Mouse (Mus musculus) heart, postnatal 10 days (tissue): ENCODE measurements at regions not wholly inside any gene's neighbourhood (a gene's known extent, or its start where the extent isn't known, plus 50 kb on each side); places are given as distances from the start of the nearest gene placed in this dataset.
A peak's percentile ranks its signal among the peaks of the same experiment; 100 is the strongest.

Experiments used
- DNase-seq, 2 experiments: peaks; one replicate each; pipeline ENCODE4 v3.0.0; 2021
- intact Hi-C: fragments of 180-260 bp; cut with DNase I; formaldehyde crosslinking; loops from one replicate; pipeline ENCODE4 v1.15.1; 2025

DNA sequence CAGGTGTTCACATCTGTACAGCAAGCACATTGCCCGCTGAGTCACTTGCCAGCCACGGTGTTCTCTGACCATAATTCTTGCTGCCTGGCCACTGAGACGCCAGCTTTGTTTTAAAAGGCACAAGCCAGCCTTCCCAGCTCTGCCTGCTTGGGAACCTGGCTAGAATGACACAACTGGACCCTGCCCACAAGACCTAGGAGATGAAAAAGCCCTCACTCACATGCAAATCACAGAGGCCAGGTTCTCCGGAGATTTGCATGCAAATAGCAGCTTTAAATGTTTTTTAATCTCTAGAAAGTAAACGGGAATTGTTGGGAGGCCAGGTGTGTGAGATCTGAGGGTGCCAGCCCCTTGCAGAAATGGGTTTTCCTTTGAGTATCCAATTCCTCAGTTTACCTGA is 71.9 kb downstream of the 1810010D01Rik start:
- intact Hi-C loops, result loop anchor here (5.0 kb wide), 1 partner anchor 106 kb away; no protein-coding TSS in a partner anchor
- no peak for DNase-seq

DNA sequence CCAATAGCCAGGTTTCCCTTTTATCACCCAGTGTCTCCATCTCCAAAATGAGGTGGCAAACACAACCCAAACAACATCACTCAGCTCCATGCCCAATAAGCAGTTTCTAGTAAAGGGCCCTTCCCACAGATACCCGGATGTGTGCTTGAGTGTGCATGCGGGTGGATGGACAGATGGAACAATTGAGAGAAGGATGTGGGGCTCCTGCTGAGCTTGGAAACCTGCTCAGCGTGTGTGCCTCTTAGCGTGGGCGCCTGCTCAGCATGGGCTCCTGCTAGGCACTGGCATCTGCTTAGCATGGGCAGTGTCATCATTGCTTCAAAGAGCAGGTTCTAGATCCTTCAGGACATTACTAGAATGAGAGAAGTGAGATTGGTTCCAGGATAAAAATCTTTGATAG is 75.4 kb downstream of the 1810010D01Rik start:
- intact Hi-C loops, result no loop called here
- no peak for DNase-seq

DNA sequence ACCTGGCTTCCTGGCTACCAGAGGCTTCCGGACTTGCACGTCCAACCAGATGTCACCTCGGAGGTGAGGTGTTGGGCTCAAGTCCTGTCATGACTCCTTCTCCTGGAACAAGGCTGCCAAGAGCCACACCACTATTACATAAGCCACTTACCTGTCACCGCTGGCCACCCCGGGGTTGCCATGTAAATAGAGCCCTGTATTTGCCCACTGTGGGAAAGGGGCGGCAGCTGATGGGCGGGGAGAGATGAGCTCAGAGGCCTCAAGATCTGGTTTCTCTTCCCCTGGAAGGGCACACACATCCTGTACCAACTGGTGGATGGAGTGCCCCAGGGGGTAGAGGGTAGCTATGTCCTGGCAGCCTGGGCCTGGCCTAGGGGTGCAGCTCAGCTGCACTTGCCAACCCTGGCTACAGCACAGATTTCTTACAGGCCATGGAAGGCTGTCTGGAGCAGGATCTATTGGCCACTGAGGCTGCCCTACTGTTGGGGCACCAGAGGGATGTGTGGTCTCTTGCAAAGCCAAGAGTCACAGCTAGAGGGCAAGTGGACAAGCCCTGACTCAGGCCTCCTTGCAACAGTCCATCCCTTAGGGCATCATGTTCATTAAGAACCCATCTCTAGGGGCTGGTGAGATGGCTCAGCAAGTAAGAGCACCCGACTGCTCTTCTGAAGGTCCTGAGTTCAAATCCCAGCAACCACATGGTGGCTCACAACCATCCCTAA is 76.3 kb downstream of the 1810010D01Rik start:
- DNase-seq, result no peak
- intact Hi-C loops, result no loop called here

DNA sequence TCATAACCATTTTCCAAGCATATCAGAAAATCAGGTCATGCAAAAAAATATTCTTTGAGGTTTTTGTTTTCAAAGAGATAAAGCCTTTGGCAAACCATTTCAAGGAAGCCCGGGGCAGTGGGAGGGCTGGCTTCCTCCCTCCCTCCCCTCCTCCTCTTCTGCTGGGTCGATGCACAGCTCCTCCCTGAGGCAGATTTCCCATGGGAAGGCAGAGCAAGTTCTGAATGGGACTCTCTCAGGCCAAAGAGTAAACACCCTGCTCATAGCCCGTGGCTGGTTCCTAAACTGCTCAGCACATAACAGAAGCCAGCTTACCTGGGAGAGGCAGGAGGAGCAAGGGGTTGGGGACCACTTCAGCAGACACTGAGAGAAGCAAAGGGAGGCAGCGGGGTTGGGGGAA is 77.9 kb downstream of the 1810010D01Rik start:
- DNase-seq, result peak in 1 of 2 experiments; percentile 20

DNA sequence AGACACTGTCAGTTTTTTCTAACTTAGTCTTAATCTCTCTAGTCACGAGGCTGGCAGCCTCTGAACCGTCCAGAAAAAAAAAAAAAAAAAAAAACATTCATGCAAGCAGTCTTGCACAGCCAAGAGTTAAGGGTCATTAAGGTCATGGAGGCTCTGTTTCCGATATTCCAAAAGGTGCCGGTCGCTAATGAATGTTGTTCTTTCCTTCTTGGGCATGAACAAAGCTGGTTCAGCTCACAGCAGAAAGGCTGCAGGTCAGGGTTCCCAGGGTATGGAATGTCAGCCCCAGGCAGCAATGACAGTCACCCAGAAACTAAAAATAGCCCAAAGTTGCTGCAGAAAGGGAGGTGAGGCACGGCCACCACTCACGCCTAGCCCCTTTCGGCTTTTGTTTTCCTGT is 80.3 kb downstream of the 1810010D01Rik start:
- intact Hi-C loops, result loop anchor here (5.0 kb wide), 1 partner anchor 90 kb away; no protein-coding TSS in a partner anchor
- DNase-seq, result no peak

More for the DNA sequence above, 77.9 kb downstream of the 1810010D01Rik start:
- intact Hi-C loops, result loop anchor here (5.0 kb wide), 1 partner anchor 87 kb away; no protein-coding TSS in a partner anchor

DNA sequence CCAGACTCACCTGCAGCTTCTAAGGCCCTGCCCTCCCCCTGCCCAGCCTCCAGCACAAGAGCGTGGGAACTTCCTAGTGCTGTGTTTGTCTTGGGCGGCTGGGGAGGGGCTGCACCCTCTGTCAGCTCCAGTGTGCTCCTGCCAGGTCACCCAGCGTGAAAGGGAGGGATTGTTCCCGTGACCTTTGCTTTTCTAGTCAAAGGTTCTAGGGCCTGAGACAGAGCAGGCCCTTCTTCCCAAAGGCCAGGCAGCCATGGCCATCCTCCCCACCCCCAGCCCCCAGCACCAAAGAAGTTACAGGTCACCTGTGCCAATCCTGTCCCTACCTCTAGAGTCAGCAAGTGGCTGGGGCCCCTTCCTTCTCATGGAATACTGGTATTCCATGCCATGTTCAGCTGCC is 80.7 kb downstream of the 1810010D01Rik start:
- intact Hi-C loops, result loop anchor here (5.0 kb wide), 1 partner anchor 90 kb away; no protein-coding TSS in a partner anchor
- DNase-seq, result no peak

DNA sequence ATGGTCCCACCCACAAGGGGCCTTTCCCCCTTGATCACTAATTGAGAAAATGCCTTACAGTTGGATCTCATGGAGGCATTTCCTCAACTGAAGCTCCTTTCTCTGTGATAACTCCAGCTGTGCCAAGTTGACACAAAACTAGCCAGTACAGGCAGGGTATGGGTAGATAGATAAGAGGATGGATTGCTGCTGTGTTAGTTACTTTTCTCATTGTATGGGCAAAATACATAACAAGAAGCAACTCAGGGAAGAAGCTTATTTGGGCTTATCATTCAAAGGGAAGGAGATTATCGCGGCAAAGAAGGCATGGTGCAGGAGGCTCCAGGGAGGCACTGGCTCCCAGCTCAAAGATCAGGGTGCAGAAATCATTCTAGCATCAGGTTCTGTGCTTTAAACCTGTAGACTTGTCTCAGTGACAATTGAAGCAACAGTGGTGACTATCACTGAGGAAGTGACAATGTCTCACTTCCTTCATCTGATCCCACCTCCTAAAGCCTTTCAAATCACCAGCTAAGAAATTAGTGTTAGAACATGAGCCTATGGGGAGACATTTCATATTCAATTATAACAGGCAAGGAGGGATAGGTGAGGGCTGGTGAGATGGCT is 83.8 kb downstream of the 1810010D01Rik start:
- DNase-seq, result no peak
- intact Hi-C loops, result no loop called here

DNA sequence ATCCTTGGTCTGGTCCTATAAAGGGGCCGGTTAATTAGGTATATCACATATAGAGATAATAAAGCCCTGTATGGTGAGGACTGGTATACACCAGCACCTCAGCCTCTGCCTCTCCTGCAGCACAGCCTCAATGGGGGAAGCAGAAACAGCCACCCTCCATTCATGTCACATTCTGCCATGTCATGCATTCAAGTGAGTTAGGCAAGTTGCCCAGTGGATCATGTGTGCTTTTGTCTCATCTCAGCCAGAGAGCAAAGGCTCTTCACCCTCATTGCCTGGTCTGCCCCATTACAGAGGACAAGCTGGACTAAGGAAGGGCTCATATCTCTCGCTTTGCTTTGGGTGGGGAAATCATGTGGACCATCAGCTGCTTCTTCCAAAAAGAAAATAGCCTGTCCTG is 85.4 kb downstream of the 1810010D01Rik start:
- DNase-seq, result peak; percentile 69 to 71
- intact Hi-C loops, result no loop called here

DNA sequence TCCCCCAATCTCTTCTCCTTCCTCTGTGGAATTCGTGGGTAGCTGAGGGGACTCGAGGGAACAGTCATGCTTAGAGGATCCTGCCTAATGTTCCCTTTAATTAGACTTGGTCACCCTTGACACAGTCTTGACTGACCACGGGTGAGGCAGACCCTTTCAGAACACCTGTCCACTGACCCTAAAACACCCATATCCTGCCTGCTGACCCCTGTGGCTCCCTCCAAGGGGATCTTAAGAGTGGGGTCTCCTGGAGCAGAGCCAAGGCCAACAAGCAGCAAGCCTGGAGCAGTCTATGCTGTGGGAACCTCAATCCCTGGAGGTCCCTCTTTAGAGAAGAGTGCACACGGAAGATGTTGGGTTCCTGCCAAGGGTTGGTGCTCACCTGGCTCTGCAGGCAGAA is 89.5 kb downstream of the 1810010D01Rik start:
- no peak for DNase-seq
- intact Hi-C loops, result no loop called here

DNA sequence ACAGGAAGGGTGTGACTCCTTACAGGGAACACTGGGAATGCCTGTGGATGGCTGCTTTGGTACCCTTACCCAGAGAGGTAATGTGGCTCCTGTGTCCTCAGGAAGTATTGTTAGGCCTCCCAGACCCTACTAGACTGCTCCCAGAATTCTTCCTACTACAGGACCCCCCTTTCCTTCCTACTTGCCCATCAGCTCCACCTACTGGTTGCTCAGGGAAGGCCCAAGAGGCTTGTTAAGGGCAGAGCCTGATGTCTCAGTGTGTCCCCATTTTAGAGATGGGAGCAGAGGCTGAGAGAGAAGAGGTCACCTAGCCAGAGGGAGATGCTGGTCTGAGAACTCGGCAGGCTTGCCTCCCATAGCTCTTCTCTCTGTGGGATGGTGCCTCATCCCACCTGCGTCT is 93.3 kb downstream of the 1810010D01Rik start:
- DNase-seq, result peak; percentile 49 to 59
- intact Hi-C loops, result loop anchor here (1.0 to 5.0 kb wide), 4 partner anchors 67 to 177 kb away; no protein-coding TSS in a partner anchor

DNA sequence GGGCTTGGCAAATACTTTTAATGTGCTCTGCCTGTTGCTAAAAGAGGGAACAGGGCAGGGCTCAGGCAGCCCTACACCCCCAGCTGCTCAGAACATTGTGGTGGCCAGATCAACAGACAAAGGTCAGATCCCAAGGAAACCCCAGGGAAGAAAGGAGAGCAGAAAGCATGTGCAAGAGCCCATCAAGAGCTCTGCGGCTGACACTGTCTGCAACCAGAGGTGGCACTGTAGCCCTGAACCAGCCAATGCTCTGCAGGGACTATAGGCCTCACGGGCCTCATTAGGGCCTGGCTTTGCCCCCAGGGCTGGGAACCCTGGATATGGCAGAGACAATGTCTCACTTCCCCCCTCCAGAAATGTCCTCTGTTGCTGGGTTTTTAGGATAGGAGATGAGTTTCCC is 93.8 kb downstream of the 1810010D01Rik start:
- no peak for DNase-seq
- intact Hi-C loops, result loop anchor here (1.0 to 5.0 kb wide), 4 partner anchors 67 to 177 kb away; no protein-coding TSS in a partner anchor

DNA sequence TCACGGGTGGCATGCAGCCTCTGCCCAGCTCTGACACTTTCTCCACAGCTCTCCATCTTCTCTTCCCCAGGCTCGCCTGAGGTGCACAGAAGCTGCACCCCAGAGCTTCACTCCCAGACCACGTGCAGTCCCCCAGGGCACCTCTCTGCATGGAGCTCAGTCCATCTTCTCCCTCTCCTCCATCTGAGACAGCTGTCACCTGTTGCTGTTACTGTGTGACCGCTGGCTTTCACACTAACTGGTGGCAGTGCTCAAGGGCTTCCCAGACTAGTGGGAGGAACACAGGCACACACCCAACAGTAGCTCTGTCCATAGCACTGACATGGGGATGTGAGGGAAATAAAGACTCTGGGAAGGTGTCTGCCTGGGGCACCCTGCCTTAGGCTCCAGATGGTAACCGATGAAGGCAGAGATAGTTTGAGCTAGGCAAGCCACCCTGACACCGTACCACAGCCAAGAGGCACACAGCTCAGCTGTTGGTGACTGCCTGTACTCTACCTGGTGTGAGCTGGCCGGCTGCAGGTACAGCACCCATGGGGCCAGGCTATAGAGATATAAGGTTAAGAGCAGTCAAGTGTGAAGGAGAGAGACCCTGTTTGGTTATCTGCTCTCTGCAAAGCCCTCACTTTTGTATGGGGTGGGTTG is 94.9 kb downstream of the 1810010D01Rik start:
- peak in 1 of 2 experiments; percentile 18 for DNase-seq
- intact Hi-C loops, result loop anchor here (1.0 to 5.0 kb wide), 3 partner anchors 66 to 88 kb away; no protein-coding TSS in a partner anchor

DNA sequence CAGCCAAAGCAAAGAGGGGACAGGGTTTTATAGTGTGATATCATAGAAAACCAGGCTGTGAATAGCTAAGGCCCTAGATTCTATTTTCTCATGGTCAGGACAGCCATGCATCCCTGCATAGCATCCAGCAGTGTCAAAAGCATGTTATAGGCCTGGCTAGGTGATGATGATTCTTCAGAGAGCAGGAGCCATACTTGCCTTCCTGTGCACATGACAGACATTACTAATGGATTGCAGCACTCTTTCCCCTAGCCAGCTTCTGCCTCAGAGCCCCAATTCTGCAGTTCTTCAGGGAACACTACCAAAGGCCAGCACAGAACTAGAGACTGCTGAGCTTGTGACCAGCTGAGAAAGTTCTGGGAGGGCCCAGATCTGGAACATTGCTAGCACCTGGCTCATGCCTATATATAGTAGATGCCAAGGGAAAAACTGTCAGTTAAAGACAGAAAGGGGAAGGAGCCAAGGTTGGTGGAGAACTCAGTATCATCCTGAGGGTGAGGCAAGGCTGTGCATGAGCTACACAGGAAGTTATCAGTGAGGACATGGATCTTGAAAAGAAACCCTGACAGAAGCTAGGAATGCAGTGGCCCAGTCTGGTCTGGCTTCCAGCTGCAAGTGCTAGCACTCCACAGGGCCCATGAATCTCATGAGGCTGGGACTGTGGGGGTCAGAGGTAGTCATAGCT is 95.6 kb downstream of the 1810010D01Rik start:
- intact Hi-C loops, result loop anchor here (1.0 to 5.0 kb wide), 3 partner anchors 65 to 87 kb away; no protein-coding TSS in a partner anchor
- DNase-seq, result peak; percentile 31 to 45

DNA sequence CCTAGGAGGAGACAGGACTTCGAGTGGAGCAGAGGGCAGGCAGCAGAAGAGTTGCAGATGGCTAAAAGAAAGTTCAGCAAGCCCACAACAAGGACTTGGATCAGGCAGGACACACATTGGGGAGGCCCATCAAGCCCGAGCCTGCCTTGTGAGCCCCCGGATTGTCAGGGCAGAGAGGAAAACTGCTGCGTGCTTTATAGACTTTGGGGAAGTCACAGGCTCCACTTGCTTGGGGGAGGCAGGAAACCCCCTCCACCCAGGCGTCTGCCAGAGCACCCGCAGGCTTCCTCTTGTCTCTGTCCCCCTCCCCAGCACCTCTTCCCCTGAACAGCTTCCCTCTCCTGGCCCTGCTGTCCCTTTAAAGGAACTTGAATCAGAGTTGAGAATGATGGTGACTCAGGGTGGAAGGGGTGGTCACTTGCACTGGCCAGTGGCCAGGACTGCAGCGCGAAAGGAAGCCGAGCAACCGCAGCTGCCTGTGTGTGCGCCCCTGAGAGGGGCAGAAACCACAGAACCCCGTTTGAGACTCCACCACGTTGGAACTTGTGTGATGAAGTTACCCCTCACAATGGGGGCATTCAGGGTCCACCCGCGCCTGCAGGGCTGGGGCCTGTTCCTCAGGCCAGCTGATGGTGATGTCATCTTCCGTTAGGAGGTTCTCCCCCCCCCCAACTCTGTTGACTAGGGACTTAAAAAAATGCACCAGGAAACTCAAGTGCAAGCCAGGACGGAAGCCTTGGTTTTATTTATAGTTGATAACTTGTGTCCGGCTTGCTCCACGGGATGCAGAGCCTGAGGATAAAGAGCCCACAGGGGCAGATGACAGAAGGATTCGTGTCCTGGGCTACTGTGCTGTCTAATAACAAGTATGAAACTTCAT is 96.4 kb downstream of the 1810010D01Rik start:
- intact Hi-C loops, result loop anchor here (1.0 to 5.0 kb wide), 5 partner anchors 64 to 172 kb away; partner anchors contain the start of gene Ccnd1
- DNase-seq, result peak; percentile 89

DNA sequence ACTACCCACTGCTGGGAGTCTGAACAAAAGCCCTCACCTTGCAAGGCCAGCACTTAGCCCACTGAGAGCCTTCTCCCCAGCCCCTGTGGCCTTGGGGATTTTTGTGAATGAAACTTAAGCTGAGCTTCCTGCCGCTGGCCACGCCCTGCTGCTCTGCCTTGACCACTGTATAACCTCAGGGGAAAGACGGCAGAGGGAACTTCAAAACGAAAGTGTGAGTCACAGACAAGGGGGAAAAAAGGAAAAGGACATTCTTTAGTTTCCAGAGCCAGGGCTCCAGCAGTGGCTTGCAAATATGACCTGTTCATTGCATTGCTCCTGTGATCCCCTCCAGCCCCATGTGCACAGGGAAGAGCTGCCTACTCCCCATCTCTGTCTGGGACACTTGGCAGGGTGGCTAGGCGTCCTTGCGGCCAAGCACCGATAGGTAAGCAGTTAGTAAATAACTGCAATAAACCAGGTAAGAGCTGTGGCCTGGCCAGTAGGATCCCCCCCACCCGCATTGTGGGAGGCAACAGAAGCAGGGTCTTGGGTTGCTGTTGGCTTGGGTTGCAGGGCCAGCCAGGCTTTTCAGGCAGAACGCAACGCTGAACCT is 97.2 kb downstream of the 1810010D01Rik start:
- peak; percentile 72 to 77 for DNase-seq
- intact Hi-C loops, result loop anchor here (1.0 to 5.0 kb wide), 4 partner anchors 63 to 171 kb away; partner anchors contain the start of gene Ccnd1

DNA sequence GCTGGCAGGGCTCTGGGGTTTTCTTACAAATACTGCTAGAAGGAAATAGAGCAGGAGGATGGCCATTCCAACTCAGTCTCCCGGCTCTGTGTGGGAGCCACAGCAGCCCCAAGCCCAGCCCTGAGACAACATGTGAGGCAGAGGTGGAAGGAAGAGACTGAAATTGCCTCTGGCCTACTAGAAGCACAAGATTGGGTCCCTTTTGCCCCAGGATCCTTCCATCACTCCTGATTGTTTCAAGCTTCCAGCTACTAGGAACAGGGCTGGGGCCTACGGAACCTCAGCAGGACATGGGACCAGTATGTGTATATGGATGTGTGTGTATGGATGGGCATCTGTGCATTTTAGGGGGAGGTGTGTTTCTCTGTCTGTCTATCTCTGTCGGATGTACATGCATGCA is 97.9 kb downstream of the 1810010D01Rik start:
- intact Hi-C loops, result loop anchor here (2.0 to 5.0 kb wide), 3 partner anchors 63 to 87 kb away; no protein-coding TSS in a partner anchor

DNA sequence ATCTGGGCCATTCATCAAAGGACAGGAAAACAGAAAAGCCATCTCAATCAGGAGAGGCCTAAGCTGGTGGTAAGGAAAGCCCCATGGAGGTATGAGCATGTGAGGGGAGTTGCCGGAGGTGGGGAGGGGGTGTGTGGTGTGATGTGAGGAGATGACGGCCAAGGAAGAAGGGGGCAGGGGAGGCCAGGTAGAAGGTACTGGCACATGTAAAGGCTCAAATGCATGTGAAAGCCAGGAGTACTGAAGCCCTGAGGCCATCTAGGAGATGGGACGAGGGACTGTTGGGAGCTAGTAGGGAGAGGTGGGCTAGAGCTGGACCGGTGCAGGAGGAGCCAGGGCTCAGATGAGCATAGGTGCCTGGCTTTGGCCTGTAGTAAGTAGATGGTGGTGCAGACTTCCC is 98.4 kb downstream of the 1810010D01Rik start:
- no peak for DNase-seq
- intact Hi-C loops, result no loop called here

More for the DNA sequence above, 97.9 kb downstream of the 1810010D01Rik start:
- no peak for DNase-seq

DNA sequence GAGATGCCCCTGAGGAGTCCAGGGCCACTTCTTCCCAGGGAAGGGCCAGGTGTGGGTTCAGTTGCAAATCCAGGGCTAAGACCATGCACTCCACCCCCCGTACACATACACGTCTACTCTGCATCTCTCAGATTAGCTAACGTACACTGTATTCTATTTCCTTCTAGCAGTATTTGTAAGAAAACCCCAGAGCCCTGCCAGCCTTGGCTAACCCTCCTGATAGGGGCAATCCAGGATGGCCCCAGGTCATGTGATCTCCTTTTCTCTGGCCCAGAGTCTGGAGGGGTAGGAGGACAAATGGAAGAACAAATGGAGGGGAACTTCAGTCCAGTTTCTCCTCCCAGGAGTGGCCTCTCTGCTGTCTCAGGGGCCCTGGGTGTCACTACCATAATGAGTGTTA is 98.9 kb downstream of the 1810010D01Rik start:
- intact Hi-C loops, result no loop called here
- DNase-seq, result no peak

DNA sequence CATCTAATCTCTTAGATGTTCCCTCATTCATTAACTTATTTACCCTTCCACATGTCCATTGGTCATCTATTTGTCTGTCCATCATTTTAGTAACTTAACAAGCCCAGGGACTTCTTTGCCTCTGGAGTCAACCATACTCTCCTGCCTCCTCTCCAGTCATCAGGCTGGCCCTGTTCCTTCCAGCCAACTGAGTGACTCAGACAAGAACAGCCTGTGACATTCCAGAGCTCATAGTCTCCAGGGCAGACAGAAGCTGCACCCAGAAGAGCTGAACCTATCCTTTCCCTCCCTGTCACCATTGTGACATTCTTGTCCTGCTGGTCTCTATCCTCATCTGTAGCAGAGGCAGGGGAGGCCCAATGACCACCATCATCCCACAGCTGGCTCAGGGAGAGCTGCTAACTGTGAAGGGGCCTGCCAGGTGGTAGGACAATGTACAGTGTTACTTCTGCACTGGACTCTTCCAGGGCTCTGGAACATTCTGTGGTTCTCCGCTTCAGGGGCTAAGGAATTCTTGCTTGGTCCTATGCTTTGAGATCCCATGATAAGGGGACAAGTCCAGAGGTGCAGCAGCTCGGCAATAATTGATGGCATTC is 100.2 kb downstream of the 1810010D01Rik start:
- peak in 1 of 2 experiments; percentile 31 for DNase-seq
- intact Hi-C loops, result no loop called here
